Mouse (Mus musculus): ENCODE measurements at regions not wholly inside any gene's neighbourhood (a gene's known extent, or its start where the extent isn't known, plus 50 kb on each side); places are given as distances from the start of the nearest gene placed in this dataset.
A peak's percentile ranks its signal among the peaks of the same experiment; 100 is the strongest.

DNA sequence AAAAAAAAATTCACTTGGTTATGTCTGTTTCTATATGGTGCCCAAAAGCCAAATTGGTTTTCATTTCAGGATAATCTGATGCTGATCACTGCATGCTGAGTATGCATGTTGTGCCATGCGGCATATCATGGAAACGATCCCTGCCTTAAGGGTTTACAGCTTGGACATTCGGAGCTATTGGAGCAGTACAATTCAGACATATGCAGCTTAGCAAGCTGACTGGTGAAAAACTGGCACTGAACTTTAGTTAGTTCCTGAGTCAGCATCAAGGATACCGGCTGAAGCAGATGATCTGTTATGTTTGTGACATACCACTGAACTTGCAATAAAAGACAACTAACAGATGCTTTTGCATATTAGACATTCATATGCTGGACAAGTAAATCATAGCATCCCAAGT is 356.1 kb downstream of the Slitrk1 start:
- Histone ChIP-seq H3K4me1 (ENCODE audit: control insufficient read depth in 2 of 2, insufficient read depth in 2 of 2, low read length in 2 of 2, poor library complexity in 1 of 2) (no peaks in the 10 kb centered on the region), H3K9me3 (ENCODE audit: control insufficient read depth, insufficient read depth, low read depth, low read length) (no peaks in the 10 kb centered on the region), H3K27ac (ENCODE audit: insufficient read depth, low read depth, low read length, poor library complexity, severe bottlenecking) (no peak overlapping the region), H3K4me3 (ENCODE audit: insufficient read depth in 1 of 2, low read depth in 1 of 2, low read length in 2 of 2, poor library complexity in 1 of 2, severe bottlenecking in 1 of 2) (no peak overlapping the region), H3K36me3 (ENCODE audit: control insufficient read depth, insufficient read depth, low read length, poor library complexity, severe bottlenecking) (no peaks in the 10 kb centered on the region), H3K9ac (ENCODE audit: insufficient read depth, low read depth, low read length, poor library complexity, severe bottlenecking) (no peak overlapping the region)
- in situ Hi-C loops (cut with MboI; ENCODE audit: low sequenced_read_pairs in 2 of 2, unreplicated experiment in 2 of 2): no loop called here
- TF ChIP-seq CHD2 (IDR thresholded peaks at IDR 0.05; ENCODE audit: low read depth, low read length) (no peak), ZC3H11A (IDR thresholded peaks at IDR 0.05; ENCODE audit: borderline replicate concordance, low read depth, low read length) (no peak)
- no peak for DNase-seq (ENCODE audit: low read depth, low spot score)

DNA sequence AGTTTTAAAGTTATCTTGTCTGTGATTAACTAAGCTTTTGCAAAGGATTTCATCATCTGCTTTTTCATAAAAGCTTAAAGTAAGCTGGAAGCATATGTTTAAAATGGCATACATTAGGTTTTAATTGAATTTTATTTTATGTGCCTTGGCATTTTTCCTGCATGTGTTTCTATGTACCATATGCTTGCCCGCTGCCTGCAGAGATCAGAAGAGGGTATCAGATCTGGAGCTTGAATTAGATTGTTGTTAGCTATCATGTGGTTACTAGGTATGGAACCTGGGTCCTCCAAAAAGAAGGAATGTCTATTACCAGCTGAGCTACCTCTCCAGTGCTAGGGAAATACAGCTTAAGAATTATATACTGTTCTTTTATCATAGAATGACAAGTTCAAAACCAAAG is 358.4 kb downstream of the Slitrk1 start:
- H3K9ac ChIP-seq (ENCODE audit: insufficient read depth, low read depth, low read length, poor library complexity, severe bottlenecking): no peak overlapping the region
- no peaks in the 10 kb centered on the region for H3K9me3 ChIP-seq (ENCODE audit: control insufficient read depth, insufficient read depth, low read depth, low read length)
- no peak overlapping the region for H3K27ac ChIP-seq (ENCODE audit: insufficient read depth, low read depth, low read length, poor library complexity, severe bottlenecking)
- no peaks in the 10 kb centered on the region for H3K36me3 ChIP-seq (ENCODE audit: control insufficient read depth, insufficient read depth, low read length, poor library complexity, severe bottlenecking)
- TF ChIP-seq MAFK (IDR thresholded peaks at IDR 0.05; ENCODE audit: insufficient read depth, low read depth, low read length) (no peak), HCFC1 (IDR thresholded peaks at IDR 0.05; ENCODE audit: borderline replicate concordance, insufficient read depth, low read length) (no peak), ZNF384 (IDR thresholded peaks at IDR 0.05; ENCODE audit: low read depth, low read length) (no peak), ZC3H11A (IDR thresholded peaks at IDR 0.05; ENCODE audit: borderline replicate concordance, low read depth, low read length) (no peak), CHD2 (IDR thresholded peaks at IDR 0.05; ENCODE audit: low read depth, low read length) (no peak)
- no peaks in the 10 kb centered on the region for H3K4me1 ChIP-seq (ENCODE audit: control insufficient read depth in 2 of 2, insufficient read depth in 2 of 2, low read length in 2 of 2, poor library complexity in 1 of 2)
- H3K4me3 ChIP-seq (ENCODE audit: insufficient read depth in 1 of 2, low read depth in 1 of 2, low read length in 2 of 2, poor library complexity in 1 of 2, severe bottlenecking in 1 of 2): no peak overlapping the region
- in situ Hi-C loops (cut with MboI; ENCODE audit: low sequenced_read_pairs in 2 of 2, unreplicated experiment in 2 of 2): no loop called here
- no peak for DNase-seq (ENCODE audit: low read depth, low spot score)

DNA sequence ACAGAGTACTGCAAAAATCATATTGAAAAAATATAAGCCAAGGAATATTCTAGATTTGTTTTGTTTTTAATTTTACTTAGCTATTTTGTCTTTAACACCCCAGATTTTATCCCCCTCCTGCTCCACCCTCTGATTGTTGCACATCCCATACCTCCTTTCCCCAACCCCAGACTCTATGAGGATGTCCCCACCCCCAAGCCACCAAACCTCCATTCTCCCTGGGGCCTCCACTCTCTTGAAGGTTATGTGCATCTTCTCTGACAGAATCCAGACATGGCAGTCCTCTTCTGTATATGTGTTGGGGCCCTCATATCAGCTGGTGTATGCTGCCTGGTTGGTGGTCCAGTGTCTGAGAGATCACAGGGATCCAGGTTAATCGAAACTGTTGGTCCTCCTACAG is 382.6 kb downstream of the Slitrk1 start:
- Histone ChIP-seq H3K4me1 (ENCODE audit: control insufficient read depth in 2 of 2, insufficient read depth in 2 of 2, low read length in 2 of 2, poor library complexity in 1 of 2) (no peaks in the 10 kb centered on the region), H3K9ac (ENCODE audit: insufficient read depth, low read depth, low read length, poor library complexity, severe bottlenecking) (no peak overlapping the region), H3K4me3 (ENCODE audit: insufficient read depth in 1 of 2, low read depth in 1 of 2, low read length in 2 of 2, poor library complexity in 1 of 2, severe bottlenecking in 1 of 2) (no peak overlapping the region), H3K9me3 (ENCODE audit: control insufficient read depth, insufficient read depth, low read depth, low read length) (no peaks in the 10 kb centered on the region), H3K27ac (ENCODE audit: insufficient read depth, low read depth, low read length, poor library complexity, severe bottlenecking) (no peak overlapping the region), H3K36me3 (ENCODE audit: control insufficient read depth, insufficient read depth, low read length, poor library complexity, severe bottlenecking) (no peaks in the 10 kb centered on the region)
- TF ChIP-seq MAFK (IDR thresholded peaks at IDR 0.05; ENCODE audit: insufficient read depth, low read depth, low read length) (no peak), CHD2 (IDR thresholded peaks at IDR 0.05; ENCODE audit: low read depth, low read length) (no peak), ZC3H11A (IDR thresholded peaks at IDR 0.05; ENCODE audit: borderline replicate concordance, low read depth, low read length) (no peak), ZNF384 (IDR thresholded peaks at IDR 0.05; ENCODE audit: low read depth, low read length) (no peak), HCFC1 (IDR thresholded peaks at IDR 0.05; ENCODE audit: borderline replicate concordance, insufficient read depth, low read length) (no peak)
- DNase-seq (ENCODE audit: low read depth, low spot score): no peak
- in situ Hi-C loops (cut with MboI; ENCODE audit: low sequenced_read_pairs in 2 of 2, unreplicated experiment in 2 of 2): no loop called here

DNA sequence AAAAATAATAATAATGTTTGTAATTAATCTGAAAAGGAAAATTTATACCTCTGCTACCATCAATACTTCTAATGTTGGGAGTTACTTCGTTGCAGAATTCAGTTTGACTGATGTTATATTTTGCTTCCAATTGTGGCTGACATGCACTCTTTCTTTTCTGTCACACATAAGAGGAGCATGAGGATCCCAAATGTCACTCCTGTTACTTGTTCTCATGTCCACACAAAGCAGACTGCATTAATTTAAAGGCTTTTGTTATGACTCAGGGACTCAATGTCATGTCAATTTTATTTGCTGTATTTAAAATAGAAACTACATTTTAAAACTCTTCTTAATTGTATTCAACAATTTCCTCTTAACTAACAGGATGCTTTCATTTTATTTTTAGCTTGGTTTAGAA is 383.4 kb downstream of the Slitrk1 start:
- Histone ChIP-seq H3K36me3 (ENCODE audit: control insufficient read depth, insufficient read depth, low read length, poor library complexity, severe bottlenecking) (no peaks in the 10 kb centered on the region), H3K27ac (ENCODE audit: insufficient read depth, low read depth, low read length, poor library complexity, severe bottlenecking) (no peak overlapping the region), H3K9me3 (ENCODE audit: control insufficient read depth, insufficient read depth, low read depth, low read length) (no peaks in the 10 kb centered on the region), H3K9ac (ENCODE audit: insufficient read depth, low read depth, low read length, poor library complexity, severe bottlenecking) (no peak overlapping the region), H3K4me3 (ENCODE audit: insufficient read depth in 1 of 2, low read depth in 1 of 2, low read length in 2 of 2, poor library complexity in 1 of 2, severe bottlenecking in 1 of 2) (no peak overlapping the region), H3K4me1 (ENCODE audit: control insufficient read depth in 2 of 2, insufficient read depth in 2 of 2, low read length in 2 of 2, poor library complexity in 1 of 2) (no peaks in the 10 kb centered on the region)
- no peak for DNase-seq (ENCODE audit: low read depth, low spot score)
- TF ChIP-seq MAFK (IDR thresholded peaks at IDR 0.05; ENCODE audit: insufficient read depth, low read depth, low read length) (no peak), ZNF384 (IDR thresholded peaks at IDR 0.05; ENCODE audit: low read depth, low read length) (no peak), CHD2 (IDR thresholded peaks at IDR 0.05; ENCODE audit: low read depth, low read length) (no peak), HCFC1 (IDR thresholded peaks at IDR 0.05; ENCODE audit: borderline replicate concordance, insufficient read depth, low read length) (no peak)
- in situ Hi-C loops (cut with MboI; ENCODE audit: low sequenced_read_pairs in 2 of 2, unreplicated experiment in 2 of 2): no loop called here

DNA sequence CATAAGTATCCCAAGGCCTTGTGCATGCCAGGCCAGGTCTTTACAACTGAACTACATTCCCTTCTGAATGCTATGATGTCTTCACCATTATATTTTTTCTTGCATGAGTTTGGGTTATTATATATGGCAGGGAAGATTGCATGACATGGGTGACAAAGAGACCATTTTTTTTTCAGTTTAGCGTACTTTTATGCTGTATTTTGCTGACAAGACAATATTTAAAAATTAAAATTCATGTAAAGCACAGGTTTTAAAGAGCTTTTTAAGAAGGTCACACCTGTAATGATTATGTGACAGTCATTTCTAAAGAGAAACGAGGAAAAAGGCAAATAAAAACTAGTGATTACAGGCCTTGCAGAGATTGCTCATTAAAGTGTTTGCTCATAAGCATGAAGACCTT is 393.0 kb downstream of the Slitrk1 start:
- TF ChIP-seq MAFK (IDR thresholded peaks at IDR 0.05; ENCODE audit: insufficient read depth, low read depth, low read length): peak; percentile 69
- TF ChIP-seq ZC3H11A (IDR thresholded peaks at IDR 0.05; ENCODE audit: borderline replicate concordance, low read depth, low read length): no peak

More for the DNA sequence above, 393.0 kb downstream of the Slitrk1 start:
- H3K27ac ChIP-seq (ENCODE audit: insufficient read depth, low read depth, low read length, poor library complexity, severe bottlenecking): no peak overlapping the region
- H3K4me1 ChIP-seq (ENCODE audit: control insufficient read depth in 2 of 2, insufficient read depth in 2 of 2, low read length in 2 of 2, poor library complexity in 1 of 2): no peaks in the 10 kb centered on the region
- no peak overlapping the region for H3K9ac ChIP-seq (ENCODE audit: insufficient read depth, low read depth, low read length, poor library complexity, severe bottlenecking)
- H3K9me3 ChIP-seq (ENCODE audit: control insufficient read depth, insufficient read depth, low read depth, low read length): no peaks in the 10 kb centered on the region
- no peaks in the 10 kb centered on the region for H3K36me3 ChIP-seq (ENCODE audit: control insufficient read depth, insufficient read depth, low read length, poor library complexity, severe bottlenecking)
- in situ Hi-C loops (cut with MboI; ENCODE audit: low sequenced_read_pairs in 2 of 2, unreplicated experiment in 2 of 2): no loop called here
- H3K4me3 ChIP-seq (ENCODE audit: insufficient read depth in 1 of 2, low read depth in 1 of 2, low read length in 2 of 2, poor library complexity in 1 of 2, severe bottlenecking in 1 of 2): no peak overlapping the region
- no peak for DNase-seq (ENCODE audit: low read depth, low spot score)

Measured in ES-E14 (cell line).